Mouse (Mus musculus) ES-E14 (cell line): ENCODE measurements around the gene Hsd17b14.

Source experiments
- MAFK ChIP-seq: IDR thresholded peaks from 2 replicates; pipeline ENCODE4 v1.6.1; 2014; ENCODE audit warnings: mild to moderate bottlenecking, low read depth, low read length, inconsistent platforms; ENCODE audit not compliant: insufficient read depth
- ZNF384 ChIP-seq: IDR thresholded peaks from 2 replicates; pipeline ENCODE4 v1.6.1; 2012; ENCODE audit warnings: low read depth, low read length, inconsistent platforms

DNA sequence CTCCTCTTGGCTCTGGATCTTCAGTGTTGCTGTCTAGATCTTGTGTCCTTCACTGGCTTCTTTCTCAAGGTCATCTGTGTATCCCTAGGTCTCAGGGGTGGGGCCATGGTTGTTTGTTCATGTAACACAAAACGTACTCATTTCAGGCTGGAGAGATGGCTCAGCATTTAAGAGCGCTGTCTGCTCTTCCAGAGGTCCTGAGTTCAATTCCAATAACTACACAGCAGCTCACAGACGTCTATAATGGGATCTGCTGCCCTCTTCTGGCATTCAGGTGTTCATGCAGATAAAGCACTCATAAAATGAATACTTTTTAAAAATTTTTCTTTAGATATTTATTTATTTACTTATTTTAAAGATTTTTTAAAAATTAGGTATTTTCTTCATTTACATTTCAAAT lies 36.2 kb downstream of the Hsd17b14 start:
- TF ChIP-seq ZNF384 = no peak
- TF ChIP-seq MAFK = no peak
